Mouse (Mus musculus) liver, adult 2 months (tissue): ENCODE measurements at regions not wholly inside any gene's neighbourhood (a gene's known extent, or its start where the extent isn't known, plus 50 kb on each side); places are given as distances from the start of the nearest gene placed in this dataset.

Experiments used
- DNase-seq: peaks from one replicate; pipeline ENCODE4 v3.0.0-alpha.2; 2011; ENCODE audit warnings: low read depth, low spot score; ENCODE audit errors: extremely low read depth
- H3K27ac ChIP-seq: fragments of 200-500 bp; replicated peaks from 2 replicates; pipeline ENCODE4 v1.5.1; 2012; ENCODE audit warnings: low read depth, mild to moderate bottlenecking, control low read depth, inconsistent platforms, low read length; ENCODE audit not compliant: insufficient read depth
- H3K27me3 ChIP-seq: fragments of 200-500 bp; 2 replicates; pipeline ENCODE4 v1.6.1; 2012; ENCODE audit warnings: mild to moderate bottlenecking, moderate library complexity, low read length, inconsistent platforms; ENCODE audit not compliant: control insufficient read depth, insufficient read depth
- H3K36me3 ChIP-seq: fragments of 200-500 bp; 2 replicates; pipeline ENCODE4 v1.6.1; 2012; ENCODE audit warnings: low read length, inconsistent platforms; ENCODE audit not compliant: control insufficient read depth, insufficient read depth
- H3K4me1 ChIP-seq: fragments of 200-500 bp; 2 replicates; pipeline ENCODE4 v1.6.1; 2011; ENCODE audit warnings: low read length; ENCODE audit not compliant: control insufficient read depth, insufficient read depth
- H3K4me3 ChIP-seq: fragments of 200-500 bp; 2 replicates; pipeline ENCODE4 v1.5.1; 2011; ENCODE audit warnings: low read depth, mild to moderate bottlenecking, control low read depth, low read length, moderate library complexity; ENCODE audit not compliant: insufficient read depth
- H3K79me2 ChIP-seq: fragments of 200-500 bp; 2 replicates; pipeline ENCODE4 v1.6.1; 2012; ENCODE audit warnings: inconsistent platforms, mild to moderate bottlenecking, low read length, moderate library complexity; ENCODE audit not compliant: control insufficient read depth, insufficient read depth
- H3K9ac ChIP-seq: fragments of 200-500 bp; 2 replicates; pipeline ENCODE4 v1.6.1; 2012; ENCODE audit warnings: low read depth, mild to moderate bottlenecking, control low read depth, inconsistent platforms, low read length
- CTCF ChIP-seq: fragments of 200-500 bp; IDR thresholded peaks from 2 replicates; pipeline ENCODE4 v1.5.1; 2011; ENCODE audit warnings: low read depth, low read length, control low read depth
- POLR2A ChIP-seq: fragments of 200-500 bp; IDR thresholded peaks from 2 replicates; pipeline ENCODE4 v1.6.1; 2011; ENCODE audit warnings: low read length, control low read depth; ENCODE audit not compliant: insufficient read depth; ENCODE audit errors: extremely low read depth
- WGBS: fragments of 180-500 bp; shearing (Covaris S2); methylation state at CpG from one replicate; pipeline ENCODE4 v1.1.7; 2018; 5-methylcytosine and 5-hydroxymethylcytosine counted together

DNA sequence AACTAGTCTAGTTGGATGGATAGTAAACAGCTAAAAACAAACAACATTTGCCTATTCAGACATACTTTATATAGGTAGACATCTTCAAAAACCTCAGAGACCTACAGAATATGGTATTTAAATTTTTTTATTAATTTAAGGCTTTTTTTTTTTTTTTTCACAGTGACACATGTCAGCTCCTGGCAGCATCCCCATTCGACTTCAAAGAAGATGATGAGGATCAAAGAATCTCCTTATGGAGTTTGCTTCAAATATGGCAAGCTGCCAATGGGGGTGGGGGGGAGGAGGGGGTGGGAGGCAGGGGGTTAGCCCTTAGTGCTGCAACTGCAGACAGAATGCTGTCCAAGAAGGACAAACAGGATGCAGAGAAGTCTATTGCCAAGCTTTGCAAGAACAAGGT, 135.8 kb upstream of the Syt13 start:
- TF ChIP-seq POLR2A (no peak), CTCF (no peak)
- no peak overlapping the region for H3K27ac ChIP-seq
- no peaks in the 10 kb centered on the region for H3K27me3 ChIP-seq
- WGBS: 38% methylated on average over 1 of the region's 1 CpGs
- no peak overlapping the region for H3K4me3 ChIP-seq
- no peak overlapping the region for H3K9ac ChIP-seq
- no peak for DNase-seq
- no peaks in the 10 kb centered on the region for H3K79me2 ChIP-seq
- H3K4me1 ChIP-seq: no peaks in the 10 kb centered on the region
- H3K36me3 ChIP-seq: no peaks in the 10 kb centered on the region

DNA sequence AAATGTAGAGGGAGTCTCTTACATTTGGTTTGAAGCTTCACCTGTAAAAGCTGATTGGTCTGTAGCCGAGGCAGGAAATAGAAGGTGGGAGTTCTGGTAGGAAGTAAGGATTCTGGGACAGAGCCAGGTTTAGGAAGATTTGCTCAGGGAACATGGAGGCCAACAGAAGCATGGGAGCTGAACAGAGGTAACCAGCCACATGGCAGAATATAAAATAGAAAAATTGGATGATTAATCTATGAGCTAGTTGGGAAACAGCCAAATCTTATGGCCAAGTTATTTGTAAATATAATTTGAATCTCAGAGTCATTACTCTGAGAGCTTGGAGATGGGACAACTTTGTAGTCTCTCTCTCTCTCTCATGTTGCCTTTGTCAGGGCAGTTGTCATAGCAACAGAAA, 134.9 kb upstream of the Syt13 start:
- no peaks in the 10 kb centered on the region for H3K36me3 ChIP-seq
- TF ChIP-seq CTCF (no peak), POLR2A (no peak)
- H3K27me3 ChIP-seq: no peaks in the 10 kb centered on the region
- H3K27ac ChIP-seq: no peak overlapping the region
- H3K4me1 ChIP-seq: no peaks in the 10 kb centered on the region
- WGBS: 86% methylated on average over 1 of the region's 1 CpGs
- no peak overlapping the region for H3K4me3 ChIP-seq
- H3K9ac ChIP-seq: no peak overlapping the region
- no peak for DNase-seq
- no peaks in the 10 kb centered on the region for H3K79me2 ChIP-seq

DNA sequence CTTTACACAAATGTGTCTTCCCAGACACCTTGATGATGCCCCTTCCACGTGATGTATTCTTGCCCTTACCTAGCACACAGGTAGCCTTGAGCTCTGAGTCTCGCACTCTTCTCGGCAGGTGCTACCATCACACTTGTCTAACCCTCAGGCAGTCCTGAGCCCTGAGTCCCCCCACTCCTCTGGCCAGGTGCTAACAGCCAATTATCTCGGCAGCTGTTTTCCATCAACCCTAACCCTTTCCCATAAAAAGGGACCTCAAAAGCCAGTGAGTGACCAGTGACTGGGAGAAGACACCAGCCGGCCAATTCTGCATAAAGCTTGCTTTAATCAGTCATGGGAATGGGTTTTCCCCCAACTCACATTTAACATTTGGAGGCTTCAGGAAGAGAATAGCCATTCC, 133.4 kb upstream of the Syt13 start:
- no peak overlapping the region for H3K27ac ChIP-seq
- TF ChIP-seq POLR2A: no peak
- TF ChIP-seq CTCF: no peak
- 70% methylated on average over 5 of the region's 5 CpGs for WGBS
- H3K4me3 ChIP-seq: no peak overlapping the region
- no peak overlapping the region for H3K9ac ChIP-seq
- no peaks in the 10 kb centered on the region for H3K4me1 ChIP-seq
- no peaks in the 10 kb centered on the region for H3K36me3 ChIP-seq
- H3K79me2 ChIP-seq: no peaks in the 10 kb centered on the region
- no peak for DNase-seq
- H3K27me3 ChIP-seq: no peaks in the 10 kb centered on the region

DNA sequence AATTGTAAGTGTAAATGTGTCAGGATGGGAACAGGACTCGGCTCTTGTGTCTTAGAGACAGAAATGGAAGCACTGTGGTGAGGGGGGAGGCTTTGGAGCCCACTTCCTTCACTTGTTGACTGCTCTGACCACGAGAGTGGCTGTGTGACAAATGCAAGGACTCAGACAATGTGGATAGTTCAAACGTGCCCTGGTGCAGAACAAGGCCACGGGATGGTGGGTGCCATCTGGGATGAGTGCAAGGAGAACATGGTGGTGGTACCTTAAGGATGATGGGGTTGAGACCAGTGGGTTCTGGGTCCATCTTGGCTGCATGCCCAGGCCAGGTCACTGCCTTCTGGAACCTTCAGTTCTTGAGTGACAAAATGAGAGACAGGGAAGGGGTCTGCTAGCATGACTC, 132.3 kb upstream of the Syt13 start:
- no peak for TF ChIP-seq POLR2A
- TF ChIP-seq CTCF: no peak
- no peak for DNase-seq

GRCm38 (mm10) chr2:92784916-92785315, 130.0 kb upstream of the Syt13 start:
- no peaks in the 10 kb centered on the region for H3K36me3 ChIP-seq
- no peak overlapping the region for H3K9ac ChIP-seq
- no peak for TF ChIP-seq CTCF
- TF ChIP-seq POLR2A: no peak
- H3K4me3 ChIP-seq: no peak overlapping the region
- H3K27ac ChIP-seq: no peak overlapping the region
- H3K4me1 ChIP-seq: no peaks in the 10 kb centered on the region
- DNase-seq: no peak
- WGBS: 39% methylated on average over 2 of the region's 2 CpGs
- H3K79me2 ChIP-seq: no peaks in the 10 kb centered on the region
- no peaks in the 10 kb centered on the region for H3K27me3 ChIP-seq

More for the DNA sequence above, 132.3 kb upstream of the Syt13 start:
- Histone ChIP-seq H3K36me3 (no peaks in the 10 kb centered on the region), H3K4me1 (no peaks in the 10 kb centered on the region), H3K27me3 (no peaks in the 10 kb centered on the region), H3K9ac (no peak overlapping the region), H3K79me2 (no peaks in the 10 kb centered on the region), H3K4me3 (no peak overlapping the region), H3K27ac (no peak overlapping the region)
- 59% methylated on average over 4 of the region's 4 CpGs for WGBS

DNA sequence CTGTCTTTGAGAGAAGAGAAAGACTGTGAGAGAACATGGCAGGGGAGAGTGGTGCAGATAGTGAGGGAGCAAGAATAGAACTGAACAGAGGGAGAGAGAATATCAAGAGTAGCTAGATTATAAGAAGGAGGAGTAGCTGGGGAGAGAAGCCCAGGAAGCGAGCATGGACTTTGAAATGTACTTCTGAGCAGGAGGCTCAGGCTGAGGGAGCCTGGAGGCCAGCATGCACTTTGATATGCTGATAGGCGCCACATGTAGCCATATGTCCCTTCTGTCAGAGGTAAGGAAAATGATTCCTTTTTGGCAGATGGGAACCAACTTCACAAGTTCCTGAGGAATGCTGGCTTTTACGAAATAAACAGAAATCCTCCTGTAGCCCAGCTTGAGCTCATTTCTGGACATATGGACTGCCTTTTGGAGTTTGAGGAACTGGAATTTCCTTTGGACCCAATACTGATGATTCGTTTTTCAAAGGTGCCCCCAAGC, 126.9 kb upstream of the Syt13 start:
- Histone ChIP-seq H3K36me3 (no peaks in the 10 kb centered on the region), H3K4me1 (no peaks in the 10 kb centered on the region), H3K9ac (no peak overlapping the region), H3K79me2 (no peaks in the 10 kb centered on the region), H3K27ac (no peak overlapping the region), H3K4me3 (no peak overlapping the region), H3K27me3 (no peaks in the 10 kb centered on the region)
- WGBS: 78% methylated on average over 4 of the region's 4 CpGs
- DNase-seq: no peak
- TF ChIP-seq CTCF (no peak), POLR2A (no peak)
